Mouse (Mus musculus): ENCODE measurements around the gene Bsg. TPM values are rescaled to one million over a fixed set of nuclear protein-coding genes. Genes with fewer than 3 reads are reported as not detected.
A peak's percentile ranks its signal among the peaks of the same experiment; 100 is the strongest.

The Bsg gene
- total and polyA plus RNA-seq, 2 experiments, result 523 to 652 TPM

- Histone ChIP-seq H3K27ac (replicated peaks; ENCODE audit: insufficient read depth, low read depth, low read length) (no peak overlapping the region), H3K36me3 (ENCODE audit: control insufficient read depth, insufficient read depth, low read length) (peaks cover 26% of the 10 kb centered on the region), H3K79me2 (ENCODE audit: control insufficient read depth, insufficient read depth, low read length) (no peaks in the 10 kb centered on the region), H3K9ac (ENCODE audit: low read depth, low read length) (no peak overlapping the region), H3K4me1 (ENCODE audit: control insufficient read depth, insufficient read depth, low read length) (peaks cover 2% of the 10 kb centered on the region), H3K4me3 (ENCODE audit: insufficient read depth, low read depth, low read length) (no peak overlapping the region), H3K27me3 (ENCODE audit: control insufficient read depth, insufficient read depth, low read length) (no peaks in the 10 kb centered on the region)
- 88% methylated on average over 11 of the region's 11 CpGs for WGBS
- no peak for TF ChIP-seq POLR2A (IDR thresholded peaks at IDR 0.05; ENCODE audit: extremely low read depth, insufficient read depth, low read length)
- peak; percentile 25; the same call in 1 of the 2 replicates for TF ChIP-seq CTCF (IDR thresholded peaks at IDR 0.05; ENCODE audit: low read depth, low read length)
- no peak for DNase-seq (ENCODE audit: extremely low read depth, low read depth, low spot score)
These were observed 36.6 kb downstream of the Bsg start for GRCm38 (mm10) chr10:79740863-79741262.

- Histone ChIP-seq H3K4me3 (ENCODE audit: insufficient read depth, low read depth, low read length) (no peak overlapping the region), H3K36me3 (ENCODE audit: control insufficient read depth, insufficient read depth, low read length) (peaks cover 10% of the 10 kb centered on the region), H3K79me2 (ENCODE audit: control insufficient read depth, insufficient read depth, low read length) (no peaks in the 10 kb centered on the region), H3K4me1 (ENCODE audit: control insufficient read depth, insufficient read depth, low read length) (peaks cover 5% of the 10 kb centered on the region), H3K27ac (replicated peaks; ENCODE audit: insufficient read depth, low read depth, low read length) (no peak overlapping the region), H3K9ac (ENCODE audit: low read depth, low read length) (no peak overlapping the region), H3K27me3 (ENCODE audit: control insufficient read depth, insufficient read depth, low read length) (no peaks in the 10 kb centered on the region)
- TF ChIP-seq POLR2A (IDR thresholded peaks at IDR 0.05; ENCODE audit: extremely low read depth, insufficient read depth, low read length) (no peak), CTCF (IDR thresholded peaks at IDR 0.05; ENCODE audit: low read depth, low read length) (no peak)
- DNase-seq (ENCODE audit: extremely low read depth, low read depth, low spot score), result no peak
- 92% methylated on average over 11 of the region's 11 CpGs for WGBS
These were observed 38.9 kb downstream of the Bsg start for GRCm38 (mm10) chr10:79743161-79743560.

- Histone ChIP-seq H3K36me3 (ENCODE audit: control insufficient read depth, insufficient read depth, low read length) (peaks cover 10% of the 10 kb centered on the region), H3K4me1 (ENCODE audit: control insufficient read depth, insufficient read depth, low read length) (peaks cover 5% of the 10 kb centered on the region), H3K27ac (replicated peaks; ENCODE audit: insufficient read depth, low read depth, low read length) (no peak overlapping the region), H3K79me2 (ENCODE audit: control insufficient read depth, insufficient read depth, low read length) (no peaks in the 10 kb centered on the region), H3K9ac (ENCODE audit: low read depth, low read length) (no peak overlapping the region), H3K4me3 (ENCODE audit: insufficient read depth, low read depth, low read length) (no peak overlapping the region), H3K27me3 (ENCODE audit: control insufficient read depth, insufficient read depth, low read length) (no peaks in the 10 kb centered on the region)
- 95% methylated on average over 15 of the region's 15 CpGs for WGBS
- TF ChIP-seq POLR2A (IDR thresholded peaks at IDR 0.05; ENCODE audit: extremely low read depth, insufficient read depth, low read length), result no peak
- no peak for TF ChIP-seq CTCF (IDR thresholded peaks at IDR 0.05; ENCODE audit: low read depth, low read length)
- DNase-seq (ENCODE audit: extremely low read depth, low read depth, low spot score), result no peak
These were observed 39.5 kb downstream of the Bsg start for GRCm38 (mm10) chr10:79743650-79744365.

- WGBS, result 87% methylated on average over 3 of the region's 3 CpGs
- H3K9ac ChIP-seq (ENCODE audit: low read depth, low read length), result no peak overlapping the region
These were observed 41.1 kb downstream of the Bsg start for GRCm38 (mm10) chr10:79745411-79745810.

GRCm38 (mm10) chr10:79745898-79746773 lies 41.8 kb downstream of the Bsg start, which contains the start of gene Polrmt:
Gene Polrmt (minus strand): TSS chr10:79746581.
- peaks cover 5% of the 10 kb centered on the region for H3K4me1 ChIP-seq (ENCODE audit: control insufficient read depth, insufficient read depth, low read length)
- H3K4me3 ChIP-seq (ENCODE audit: insufficient read depth, low read depth, low read length), result peak within 1 kb of the TSS; percentile 75
- no peaks in the 10 kb centered on the region for H3K27me3 ChIP-seq (ENCODE audit: control insufficient read depth, insufficient read depth, low read length)
- peak within 1 kb of the TSS; percentile 82 for H3K9ac ChIP-seq (ENCODE audit: low read depth, low read length)
- H3K36me3 ChIP-seq (ENCODE audit: control insufficient read depth, insufficient read depth, low read length), result peaks cover 7% of the 10 kb centered on the region; the same call in 1 of the 2 replicates
- peak within 1 kb of the TSS; percentile 77 for H3K27ac ChIP-seq (replicated peaks; ENCODE audit: insufficient read depth, low read depth, low read length)
- no peaks in the 10 kb centered on the region for H3K79me2 ChIP-seq (ENCODE audit: control insufficient read depth, insufficient read depth, low read length)
- peak; percentile 94 for DNase-seq (ENCODE audit: extremely low read depth, low read depth, low spot score)
- TF ChIP-seq CTCF (IDR thresholded peaks at IDR 0.05; ENCODE audit: low read depth, low read length) (peak; percentile 41), POLR2A (IDR thresholded peaks at IDR 0.05; ENCODE audit: extremely low read depth, insufficient read depth, low read length) (peak; percentile 65; the same call in 1 of the 2 replicates)
- 1% methylated on average over 38 of the region's 38 CpGs for WGBS

More at GRCm38 (mm10) chr10:79745411-79745810, 41.1 kb downstream of the Bsg start:
- Histone ChIP-seq H3K4me3 (ENCODE audit: insufficient read depth, low read depth, low read length) (no peak overlapping the region), H3K27me3 (ENCODE audit: control insufficient read depth, insufficient read depth, low read length) (no peaks in the 10 kb centered on the region), H3K27ac (replicated peaks; ENCODE audit: insufficient read depth, low read depth, low read length) (no peak overlapping the region), H3K79me2 (ENCODE audit: control insufficient read depth, insufficient read depth, low read length) (no peaks in the 10 kb centered on the region), H3K4me1 (ENCODE audit: control insufficient read depth, insufficient read depth, low read length) (peaks cover 5% of the 10 kb centered on the region), H3K36me3 (ENCODE audit: control insufficient read depth, insufficient read depth, low read length) (peaks cover 7% of the 10 kb centered on the region; the same call in 1 of the 2 replicates)
- no peak for TF ChIP-seq CTCF (IDR thresholded peaks at IDR 0.05; ENCODE audit: low read depth, low read length)
- TF ChIP-seq POLR2A (IDR thresholded peaks at IDR 0.05; ENCODE audit: extremely low read depth, insufficient read depth, low read length), result no peak
- DNase-seq (ENCODE audit: extremely low read depth, low read depth, low spot score), result no peak

All from liver, adult 2 months (tissue).